Mouse (Mus musculus): Measurements from ENCODE around the gene Cfap54. TPM values are rescaled to one million over a fixed set of nuclear protein-coding genes. Genes with fewer than 3 reads are reported as not detected.

Gene Cfap54
- polyA plus RNA-seq (2015; fragmentation: Nextera tagmentation; extraction: Ambion mirVana) = 0.40 and 0.78 TPM in 2 replicates

DNA sequence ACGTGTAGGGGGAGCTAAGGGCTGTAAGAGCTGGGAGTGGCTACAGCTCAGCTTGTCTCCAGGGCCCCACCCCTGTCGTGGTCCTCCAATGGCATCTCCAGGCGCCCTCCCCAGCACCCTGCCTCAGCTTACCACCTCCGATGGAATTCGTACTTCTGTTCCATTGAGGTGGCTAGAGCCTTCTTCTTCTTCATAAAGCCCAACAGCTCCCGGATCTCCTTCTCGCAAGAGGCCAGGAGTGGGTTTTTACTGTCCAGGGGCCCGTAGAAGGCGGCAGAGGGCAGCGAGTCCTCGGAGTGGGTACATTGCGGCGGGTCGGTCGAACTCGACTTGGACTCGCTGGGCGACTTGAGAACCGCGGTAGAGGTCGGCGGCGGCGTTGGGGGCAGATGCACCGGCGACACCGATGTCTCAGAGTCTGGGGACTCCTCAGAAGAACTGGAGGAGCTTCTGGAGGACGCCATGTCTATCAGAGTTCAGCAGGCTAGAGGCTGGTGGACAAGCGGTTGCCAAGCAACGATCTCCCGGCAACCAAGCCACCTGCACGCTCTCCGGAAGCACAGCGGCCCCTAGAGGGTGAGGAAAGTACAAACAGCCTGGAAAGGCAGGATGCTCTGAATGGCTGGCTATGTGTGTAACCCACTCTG is at the start of gene Cfap54:
Gene Cfap54, minus strand, starts transcription at position 486 of the 647 bp plus-strand sequence.
- WGBS = 1% methylated on average over 34 of the region's 34 CpGs
- Histone ChIP-seq H3K4me1 (ENCODE audit: insufficient read depth, low read length) (peaks cover 3% of the 10 kb centered on the region; the same call in 1 of the 2 replicates), H3K27ac (ENCODE audit: low read length) (no peak within 1 kb of the TSS), H3K36me3 (ENCODE audit: insufficient read depth, low read length) (no peaks in the 10 kb centered on the region), H3K9ac (replicated peaks; ENCODE audit: low read length) (0 out of 2 replicates have a peak within 1 kb of the TSS, but pooled peaks have one; percentile 3), H3K4me2 (replicated peaks; ENCODE audit: low read depth, low read length) (peak within 1 kb of the TSS; percentile 62), H3K4me3 (ENCODE audit: low read length) (peak within 1 kb of the TSS; percentile 53), H3K9me3 (ENCODE audit: low read length) (no peaks in the 10 kb centered on the region), H3K27me3 (ENCODE audit: insufficient read depth, low read length) (no peaks in the 10 kb centered on the region)
- ATAC-seq (ENCODE audit: low FRiP score, low TSS enrichment) = peak; percentile 92

- no peak overlapping the region for H3K9ac ChIP-seq (replicated peaks; ENCODE audit: low read length)
- WGBS = 83% methylated on average over 10 of the region's 10 CpGs
- no peaks in the 10 kb centered on the region for H3K27me3 ChIP-seq (ENCODE audit: insufficient read depth, low read length)
- H3K36me3 ChIP-seq (ENCODE audit: insufficient read depth, low read length) = no peaks in the 10 kb centered on the region
- H3K27ac ChIP-seq (ENCODE audit: low read length) = no peak overlapping the region
- H3K4me2 ChIP-seq (replicated peaks; ENCODE audit: low read depth, low read length) = no peak overlapping the region
- no peak for ATAC-seq (ENCODE audit: low FRiP score, low TSS enrichment)
- H3K4me3 ChIP-seq (ENCODE audit: low read length) = no peak overlapping the region
- no peaks in the 10 kb centered on the region for H3K4me1 ChIP-seq (ENCODE audit: insufficient read depth, low read length)
- H3K9me3 ChIP-seq (ENCODE audit: low read length) = no peaks in the 10 kb centered on the region
Measured at GRCm38 (mm10) chr10:93130456-93130940, 49.1 kb upstream of the Cfap54 start.

DNA sequence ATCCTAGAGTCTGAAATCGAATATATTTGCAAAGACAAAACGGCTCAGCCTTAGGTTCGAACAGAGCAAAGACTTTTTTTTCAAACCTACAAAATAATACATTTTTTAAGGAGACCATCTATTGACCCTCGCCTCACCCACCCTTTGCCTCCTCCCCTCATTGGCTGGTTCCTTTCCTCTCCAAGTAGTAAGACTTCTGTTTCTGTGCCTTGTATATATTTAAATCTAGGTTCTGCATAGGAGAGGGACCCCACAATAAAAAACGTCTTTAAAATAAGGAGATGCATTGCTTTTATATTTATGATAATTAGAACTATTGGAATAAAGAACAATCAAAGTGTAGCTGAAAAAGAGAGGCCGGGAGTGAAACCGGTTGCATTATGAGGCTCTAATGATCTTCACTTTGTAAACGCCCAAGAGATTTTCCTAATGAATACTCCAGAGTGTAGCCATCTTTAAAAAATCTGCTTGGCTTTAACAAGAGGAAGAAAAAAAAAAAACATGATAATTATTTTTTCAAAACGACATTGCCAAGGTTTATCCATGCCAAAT is 48.6 kb upstream of the Cfap54 start:
- 83% methylated on average over 9 of the region's 9 CpGs for WGBS
- H3K27ac ChIP-seq (ENCODE audit: low read length) = no peak overlapping the region
- no peaks in the 10 kb centered on the region for H3K9me3 ChIP-seq (ENCODE audit: low read length)
- H3K36me3 ChIP-seq (ENCODE audit: insufficient read depth, low read length) = no peaks in the 10 kb centered on the region
- ATAC-seq (ENCODE audit: low FRiP score, low TSS enrichment) = no peak
- H3K4me2 ChIP-seq (replicated peaks; ENCODE audit: low read depth, low read length) = no peak overlapping the region
- no peaks in the 10 kb centered on the region for H3K4me1 ChIP-seq (ENCODE audit: insufficient read depth, low read length)
- H3K9ac ChIP-seq (replicated peaks; ENCODE audit: low read length) = no peak overlapping the region
- H3K4me3 ChIP-seq (ENCODE audit: low read length) = no peak overlapping the region
- no peaks in the 10 kb centered on the region for H3K27me3 ChIP-seq (ENCODE audit: insufficient read depth, low read length)

DNA sequence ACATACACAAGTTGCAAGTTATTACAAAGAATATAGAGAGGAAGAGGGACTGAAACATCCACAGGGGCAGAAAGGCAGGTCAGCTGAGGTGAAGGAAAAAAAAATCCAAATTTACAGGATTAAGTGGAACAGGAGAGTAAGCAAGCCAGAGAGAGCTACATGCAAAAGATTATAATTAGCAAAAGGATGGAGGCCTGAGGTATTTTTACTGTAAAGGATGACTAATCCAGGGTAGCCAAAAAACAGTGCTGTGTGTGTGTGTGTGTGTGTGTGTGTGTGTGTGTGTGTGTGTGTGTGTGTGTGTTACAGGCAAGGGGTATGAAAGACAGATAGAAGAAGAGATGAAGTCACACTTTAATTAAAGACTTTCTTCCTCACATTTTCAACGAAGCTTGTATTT is 47.9 kb upstream of the Cfap54 start:
- no peaks in the 10 kb centered on the region for H3K4me1 ChIP-seq (ENCODE audit: insufficient read depth, low read length)
- no peak overlapping the region for H3K9ac ChIP-seq (replicated peaks; ENCODE audit: low read length)

DNA sequence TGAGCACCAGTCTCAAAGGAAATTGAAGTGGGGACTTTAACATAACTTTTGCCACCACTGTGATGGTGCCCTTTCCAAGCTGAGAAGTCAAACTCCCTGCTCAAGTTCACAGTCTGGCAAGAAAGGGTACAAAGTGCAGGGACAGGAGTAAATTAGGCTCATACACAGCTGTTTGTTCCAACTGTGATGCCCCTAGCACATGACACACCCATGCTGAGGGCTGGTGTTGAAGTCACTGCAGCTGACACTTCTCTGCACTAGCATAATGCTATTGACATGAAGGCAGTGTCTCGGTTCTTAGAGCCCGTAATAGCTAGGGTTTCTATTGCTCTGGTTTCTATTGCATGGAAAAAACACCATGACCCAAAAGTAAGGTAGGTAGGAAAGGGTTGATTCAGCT is 47.1 kb upstream of the Cfap54 start:
- ATAC-seq (ENCODE audit: low FRiP score, low TSS enrichment) = no peak
- H3K4me1 ChIP-seq (ENCODE audit: insufficient read depth, low read length) = no peaks in the 10 kb centered on the region
- no peaks in the 10 kb centered on the region for H3K36me3 ChIP-seq (ENCODE audit: insufficient read depth, low read length)
- no peak overlapping the region for H3K4me2 ChIP-seq (replicated peaks; ENCODE audit: low read depth, low read length)
- WGBS = 86% methylated on average over 2 of the region's 2 CpGs
- H3K4me3 ChIP-seq (ENCODE audit: low read length) = no peak overlapping the region
- no peak overlapping the region for H3K9ac ChIP-seq (replicated peaks; ENCODE audit: low read length)
- no peak overlapping the region for H3K27ac ChIP-seq (ENCODE audit: low read length)
- no peaks in the 10 kb centered on the region for H3K9me3 ChIP-seq (ENCODE audit: low read length)
- no peaks in the 10 kb centered on the region for H3K27me3 ChIP-seq (ENCODE audit: insufficient read depth, low read length)

More for the DNA sequence above, 47.9 kb upstream of the Cfap54 start:
- Histone ChIP-seq H3K27ac (ENCODE audit: low read length) (no peak overlapping the region), H3K36me3 (ENCODE audit: insufficient read depth, low read length) (no peaks in the 10 kb centered on the region), H3K4me2 (replicated peaks; ENCODE audit: low read depth, low read length) (no peak overlapping the region), H3K27me3 (ENCODE audit: insufficient read depth, low read length) (no peaks in the 10 kb centered on the region), H3K4me3 (ENCODE audit: low read length) (no peak overlapping the region), H3K9me3 (ENCODE audit: low read length) (no peaks in the 10 kb centered on the region)
- ATAC-seq (ENCODE audit: low FRiP score, low TSS enrichment) = no peak
- WGBS = 65% methylated on average over 1 of the region's 1 CpGs

DNA sequence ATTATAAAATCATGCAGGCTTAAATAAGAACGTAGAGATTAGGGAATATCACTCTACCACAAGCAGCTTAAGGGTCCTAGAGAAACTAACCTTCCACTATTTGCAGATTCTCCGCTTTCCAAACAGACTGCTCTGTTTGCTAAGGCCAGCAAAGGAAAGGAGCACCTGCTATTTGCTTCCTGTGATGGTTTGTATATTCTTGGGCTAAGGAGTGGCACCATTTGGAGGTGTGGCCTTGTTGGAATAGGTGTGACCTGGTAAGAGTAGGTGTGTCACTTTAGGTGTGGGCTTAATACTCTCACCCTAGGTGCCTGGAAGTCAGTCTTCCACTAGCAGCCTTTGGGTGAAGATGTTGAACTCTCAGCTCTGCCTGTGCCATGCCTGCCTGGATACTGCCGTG is 44.6 kb upstream of the Cfap54 start:
- Histone ChIP-seq H3K36me3 (ENCODE audit: insufficient read depth, low read length) (no peaks in the 10 kb centered on the region), H3K27ac (ENCODE audit: low read length) (no peak overlapping the region), H3K4me1 (ENCODE audit: insufficient read depth, low read length) (no peaks in the 10 kb centered on the region), H3K27me3 (ENCODE audit: insufficient read depth, low read length) (no peaks in the 10 kb centered on the region), H3K9ac (replicated peaks; ENCODE audit: low read length) (no peak overlapping the region), H3K4me3 (ENCODE audit: low read length) (no peak overlapping the region), H3K9me3 (ENCODE audit: low read length) (no peaks in the 10 kb centered on the region), H3K4me2 (replicated peaks; ENCODE audit: low read depth, low read length) (no peak overlapping the region)
- ATAC-seq (ENCODE audit: low FRiP score, low TSS enrichment) = no peak
- 85% methylated on average over 3 of the region's 3 CpGs for WGBS

GRCm38 (mm10) chr10:93123957-93124613 is 42.7 kb upstream of the Cfap54 start:
- ATAC-seq (ENCODE audit: low FRiP score, low TSS enrichment) = peak; percentile 49; the same call in 1 of the 2 replicates
- 58% methylated on average over 12 of the region's 12 CpGs for WGBS
- no peaks in the 10 kb centered on the region for H3K27me3 ChIP-seq (ENCODE audit: insufficient read depth, low read length)
- H3K4me2 ChIP-seq (replicated peaks; ENCODE audit: low read depth, low read length) = peak overlapping the region; percentile 8; the same call in 1 of the 2 replicates
- H3K36me3 ChIP-seq (ENCODE audit: insufficient read depth, low read length) = no peaks in the 10 kb centered on the region
- no peak overlapping the region for H3K4me3 ChIP-seq (ENCODE audit: low read length)
- no peaks in the 10 kb centered on the region for H3K4me1 ChIP-seq (ENCODE audit: insufficient read depth, low read length)
- H3K9ac ChIP-seq (replicated peaks; ENCODE audit: low read length) = no peak overlapping the region
- peak overlapping the region; percentile 85 for H3K27ac ChIP-seq (ENCODE audit: low read length)
- no peaks in the 10 kb centered on the region for H3K9me3 ChIP-seq (ENCODE audit: low read length)

GRCm38 (mm10) chr10:93123310-93123709 is 41.9 kb upstream of the Cfap54 start:
- peak overlapping the region; percentile 85 for H3K27ac ChIP-seq (ENCODE audit: low read length)
- H3K4me2 ChIP-seq (replicated peaks; ENCODE audit: low read depth, low read length) = no peak overlapping the region
- H3K36me3 ChIP-seq (ENCODE audit: insufficient read depth, low read length) = no peaks in the 10 kb centered on the region
- H3K9me3 ChIP-seq (ENCODE audit: low read length) = 0 out of 2 replicates have a peak, but pooled peaks cover 2% of the 10 kb centered on the region
- H3K9ac ChIP-seq (replicated peaks; ENCODE audit: low read length) = no peak overlapping the region
- H3K27me3 ChIP-seq (ENCODE audit: insufficient read depth, low read length) = no peaks in the 10 kb centered on the region
- ATAC-seq (ENCODE audit: low FRiP score, low TSS enrichment) = no peak
- 78% methylated on average over 4 of the region's 4 CpGs for WGBS
- H3K4me3 ChIP-seq (ENCODE audit: low read length) = no peak overlapping the region
- no peaks in the 10 kb centered on the region for H3K4me1 ChIP-seq (ENCODE audit: insufficient read depth, low read length)

DNA sequence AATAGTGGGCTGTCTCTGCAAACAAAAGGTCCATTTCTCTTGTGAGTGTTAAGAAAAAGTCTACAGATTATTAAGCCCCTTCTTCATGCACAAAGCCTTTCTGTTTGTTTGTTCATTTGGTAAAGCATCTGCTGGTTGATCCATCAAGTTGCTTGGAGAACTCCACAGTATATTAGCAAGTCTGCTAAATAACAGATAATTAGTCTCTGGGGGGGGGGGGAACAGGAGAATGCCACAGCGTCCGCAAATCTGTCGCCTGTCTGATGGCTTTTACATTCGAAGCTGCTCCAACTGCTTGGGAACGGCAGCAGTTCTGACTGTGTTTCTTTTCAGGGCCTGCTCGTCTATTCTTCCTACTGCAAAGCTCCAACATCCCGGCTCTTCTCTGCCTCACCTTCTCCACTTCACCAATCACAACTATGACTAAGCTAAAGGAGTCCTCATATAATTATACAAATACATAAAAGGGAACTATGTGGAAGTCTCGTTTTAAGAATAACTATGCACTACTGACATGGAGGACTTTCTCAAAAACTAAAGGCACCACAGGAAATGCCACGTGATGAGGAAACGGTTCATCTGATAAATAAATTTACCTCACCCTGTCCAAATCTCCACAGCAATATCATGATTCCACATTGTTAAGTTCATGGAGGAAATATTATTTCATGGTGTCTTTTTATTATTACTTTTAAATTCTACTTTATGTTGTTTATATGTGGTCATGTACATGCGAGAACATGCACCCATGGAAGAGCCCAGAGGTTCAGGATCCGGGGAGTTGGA is 41.2 kb upstream of the Cfap54 start:
- 61% methylated on average over 12 of the region's 12 CpGs for whole genome bisulfite sequencing
- Histone ChIP-seq H3K4me2 (replicated peaks; ENCODE audit: low read depth, low read length) (no peak overlapping the region), H3K36me3 (ENCODE audit: insufficient read depth, low read length) (no peaks in the 10 kb centered on the region)

More for the DNA sequence above, 41.2 kb upstream of the Cfap54 start:
- no peak overlapping the region for H3K9ac ChIP-seq (replicated peaks; ENCODE audit: low read length)
- H3K4me1 ChIP-seq (ENCODE audit: insufficient read depth, low read length) = no peaks in the 10 kb centered on the region
- H3K27me3 ChIP-seq (ENCODE audit: insufficient read depth, low read length) = no peaks in the 10 kb centered on the region
- peak overlapping the region; percentile 85; the same call in 1 of the 2 replicates for H3K27ac ChIP-seq (ENCODE audit: low read length)
- 0 out of 2 replicates have a peak, but pooled peaks cover 2% of the 10 kb centered on the region for H3K9me3 ChIP-seq (ENCODE audit: low read length)
- no peak for ATAC-seq (ENCODE audit: low FRiP score, low TSS enrichment)
- no peak overlapping the region for H3K4me3 ChIP-seq (ENCODE audit: low read length)

Measured in kidney, embryonic 16.5 days (tissue).